Mouse (Mus musculus) megakaryocyte, embryonic 14.5 days (primary cell): ENCODE data around the gene Myog. TPM values are rescaled to one million over a fixed set of nuclear protein-coding genes. Genes with fewer than 3 reads are reported as not detected.

ENCODE experiments used
- H3K27me3 ChIP-seq: replicated peaks from 2 replicates; pipeline ENCODE3; 2012; ENCODE audit warnings: inconsistent platforms
- H3K36me3 ChIP-seq: replicated peaks from 2 replicates; pipeline ENCODE3; 2012; ENCODE audit warnings: low read length, inconsistent platforms, mixed read lengths
- H3K4me1 ChIP-seq: 2 replicates; pipeline ENCODE4 v1.6.1; 2012; ENCODE audit warnings: inconsistent platforms
- H3K4me3 ChIP-seq: replicated peaks from 2 replicates; pipeline ENCODE3; 2012; ENCODE audit warnings: moderate library complexity, mild to moderate bottlenecking, inconsistent platforms
- H3K9me3 ChIP-seq: 2 replicates; pipeline ENCODE4 v1.6.1; 2012; ENCODE audit warnings: inconsistent platforms
- FLI1 ChIP-seq: IDR thresholded peaks from 2 replicates; pipeline ENCODE4 v1.6.1; 2012; ENCODE audit warnings: low read length, inconsistent platforms, mixed read lengths
- GATA1 ChIP-seq: IDR thresholded peaks from 3 replicates; pipeline ENCODE4 v1.6.1; 2012; ENCODE audit warnings: mixed read lengths, low read length, inconsistent platforms, borderline replicate concordance
- polyA plus RNA-seq: library from polyadenylated mRNA; stranded (reverse); fragments of >175 nt; gene quantifications from 2 replicates; pipeline ENCODE4 v1.2.3, GENCODE M21; 2012; ENCODE audit warnings: low replicate concordance; ENCODE audit not compliant: insufficient read depth

Myog gene
- polyA plus RNA-seq, 1 experiment, result not detected

DNA sequence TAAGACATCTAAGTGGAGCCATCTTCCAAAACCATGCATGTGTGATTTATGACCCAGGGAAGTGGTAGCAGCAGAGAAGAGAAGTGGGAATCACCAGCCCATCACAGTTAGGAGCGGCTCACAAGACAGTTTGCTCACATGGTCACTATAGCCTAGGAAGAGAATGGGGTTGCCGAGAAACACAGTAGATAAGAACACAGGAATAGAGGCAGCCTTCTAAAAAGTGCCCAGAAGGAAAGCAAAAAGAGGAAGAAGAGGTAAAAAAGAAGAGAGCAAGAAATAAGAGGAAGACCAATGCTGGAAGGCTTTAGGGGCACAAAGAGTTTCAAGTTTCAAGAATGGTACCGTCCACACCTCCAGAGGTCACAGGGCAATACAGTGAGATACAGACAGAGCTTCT, 7.4 kb upstream of the Myog start:
- Histone ChIP-seq H3K4me3 (no peak overlapping the region), H3K9me3 (no peaks in the 10 kb centered on the region), H3K27me3 (peaks cover 47% of the 10 kb centered on the region), H3K4me1 (peaks cover 13% of the 10 kb centered on the region), H3K36me3 (no peaks in the 10 kb centered on the region)
- TF ChIP-seq GATA1 (no peak), FLI1 (no peak)

DNA sequence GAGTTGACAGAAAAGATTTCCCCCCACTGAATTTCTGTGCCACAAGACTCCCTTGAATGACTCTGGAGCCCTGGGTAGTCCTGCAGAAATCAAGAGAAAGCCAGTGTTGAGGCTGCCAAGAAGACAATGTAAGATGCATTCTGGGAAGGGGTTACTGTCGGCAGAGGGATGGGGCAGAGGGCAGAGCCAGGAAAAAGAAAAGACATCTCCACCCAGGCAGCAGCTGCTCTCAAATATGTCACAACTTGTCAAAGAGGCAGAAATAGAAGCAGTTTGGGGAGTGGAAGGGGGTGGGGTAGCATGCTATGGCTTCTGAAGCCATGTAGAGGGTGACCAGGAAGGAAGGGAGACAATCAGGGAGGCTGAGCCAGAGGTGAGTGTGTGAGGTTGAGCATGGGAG, 6.7 kb upstream of the Myog start:
- H3K27me3 ChIP-seq, result peaks cover 46% of the 10 kb centered on the region
- H3K9me3 ChIP-seq, result no peaks in the 10 kb centered on the region
- no peak for TF ChIP-seq FLI1
- no peak for TF ChIP-seq GATA1
- no peak overlapping the region for H3K4me3 ChIP-seq
- no peaks in the 10 kb centered on the region for H3K36me3 ChIP-seq
- H3K4me1 ChIP-seq, result peaks cover 14% of the 10 kb centered on the region

DNA sequence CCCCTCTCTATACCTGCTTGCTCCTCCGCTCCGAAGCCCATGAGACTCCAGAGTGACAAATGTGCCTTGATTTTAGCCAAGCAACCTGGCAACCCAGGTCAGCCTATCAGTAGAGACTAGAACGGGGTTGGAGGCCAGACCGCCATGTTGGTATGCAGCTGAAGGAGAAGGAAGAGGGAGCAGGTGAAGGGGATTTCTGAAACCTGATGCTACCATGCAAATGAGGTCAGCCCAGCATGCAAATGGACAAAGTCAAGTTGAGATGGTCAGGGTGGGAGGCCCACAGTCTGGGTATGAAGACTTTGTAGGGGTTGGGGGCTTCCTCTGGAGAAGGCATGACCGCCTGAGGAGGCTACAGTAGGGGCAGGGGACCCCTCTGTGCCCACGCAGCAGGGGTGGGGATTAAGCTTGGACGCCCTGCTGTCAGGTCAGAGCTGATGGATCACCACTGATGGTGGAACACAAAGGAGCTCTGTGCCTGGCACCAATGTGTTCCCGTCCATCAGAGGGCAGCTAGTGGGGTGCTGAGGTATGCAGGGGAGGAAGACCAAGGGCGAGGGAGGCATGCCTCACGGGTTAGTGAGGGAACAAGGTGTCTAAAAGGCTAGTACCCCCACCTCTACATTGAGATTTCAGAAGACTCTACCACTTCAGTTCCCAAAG, 4.2 kb upstream of the Myog start:
- Histone ChIP-seq H3K4me3 (no peak overlapping the region), H3K4me1 (peaks cover 14% of the 10 kb centered on the region), H3K36me3 (no peaks in the 10 kb centered on the region), H3K9me3 (no peaks in the 10 kb centered on the region), H3K27me3 (peaks cover 39% of the 10 kb centered on the region)
- TF ChIP-seq GATA1 (no peak), FLI1 (no peak)

DNA sequence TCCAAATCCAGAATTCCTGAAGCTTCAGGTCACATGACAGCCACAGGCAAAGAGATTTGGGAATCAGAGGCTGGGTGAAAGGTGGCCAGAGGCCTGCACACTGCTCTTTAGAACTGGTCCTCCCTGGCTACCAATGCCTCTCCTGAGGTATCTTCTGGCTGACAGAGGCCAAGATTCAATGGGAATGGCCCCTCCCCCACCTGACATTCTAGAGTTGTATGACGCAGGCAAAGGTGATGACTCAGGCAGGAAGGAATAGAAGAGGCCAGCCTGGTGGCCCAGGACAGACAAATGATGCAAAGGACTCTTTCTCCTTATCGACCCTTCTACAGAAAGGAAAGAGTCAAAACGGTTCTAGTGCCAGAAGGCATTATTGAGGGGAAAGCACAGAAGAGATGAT, 1.6 kb upstream of the Myog start:
- H3K4me1 ChIP-seq, result peaks cover 18% of the 10 kb centered on the region
- no peaks in the 10 kb centered on the region for H3K9me3 ChIP-seq
- H3K36me3 ChIP-seq, result no peaks in the 10 kb centered on the region
- no peak overlapping the region for H3K4me3 ChIP-seq
- H3K27me3 ChIP-seq, result peaks cover 34% of the 10 kb centered on the region
- no peak for TF ChIP-seq FLI1
- no peak for TF ChIP-seq GATA1

DNA sequence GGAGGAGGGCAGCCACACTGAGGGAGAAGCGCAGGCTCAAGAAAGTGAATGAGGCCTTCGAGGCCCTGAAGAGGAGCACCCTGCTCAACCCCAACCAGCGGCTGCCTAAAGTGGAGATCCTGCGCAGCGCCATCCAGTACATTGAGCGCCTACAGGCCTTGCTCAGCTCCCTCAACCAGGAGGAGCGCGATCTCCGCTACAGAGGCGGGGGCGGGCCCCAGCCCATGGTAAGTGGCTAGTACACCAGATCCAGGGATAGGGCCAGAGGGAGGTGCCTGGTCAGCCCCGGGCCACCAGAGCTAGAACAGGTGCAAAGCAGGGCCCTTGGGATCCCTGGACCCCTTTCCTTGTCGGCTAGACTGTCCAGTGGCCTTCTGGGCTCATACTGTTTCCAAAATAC, 511 bp downstream of the Myog start:
- H3K4me1 ChIP-seq, result peaks cover 18% of the 10 kb centered on the region
- no peaks in the 10 kb centered on the region for H3K36me3 ChIP-seq
- no peaks in the 10 kb centered on the region for H3K9me3 ChIP-seq

DNA sequence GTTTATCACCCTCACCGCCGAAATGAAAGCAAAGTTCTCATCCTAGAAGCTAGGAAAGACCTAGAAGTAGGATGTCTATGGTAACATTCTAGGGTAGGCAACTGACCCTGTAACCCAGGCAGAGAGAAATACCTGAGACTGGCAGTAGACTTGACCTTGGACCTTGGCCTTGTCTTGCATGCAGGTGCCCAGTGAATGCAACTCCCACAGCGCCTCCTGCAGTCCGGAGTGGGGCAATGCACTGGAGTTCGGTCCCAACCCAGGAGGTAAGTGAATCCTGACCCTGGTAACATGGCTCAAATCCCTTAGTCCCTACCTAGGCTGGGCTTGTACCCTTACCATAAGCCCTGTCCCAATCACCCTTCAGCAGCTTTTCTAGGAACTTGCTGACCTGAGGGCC, 1.1 kb downstream of the Myog start:
- H3K27me3 ChIP-seq, result peaks cover 12% of the 10 kb centered on the region
- H3K4me1 ChIP-seq, result peaks cover 18% of the 10 kb centered on the region
- peaks cover 5% of the 10 kb centered on the region for H3K9me3 ChIP-seq
- no peak overlapping the region for H3K4me3 ChIP-seq
- TF ChIP-seq FLI1 (no peak), GATA1 (no peak)
- no peaks in the 10 kb centered on the region for H3K36me3 ChIP-seq

More for the DNA sequence above, 511 bp downstream of the Myog start:
- Histone ChIP-seq H3K27me3 (peaks cover 18% of the 10 kb centered on the region), H3K4me3 (no peak overlapping the region)
- TF ChIP-seq FLI1 (no peak), GATA1 (no peak)

DNA sequence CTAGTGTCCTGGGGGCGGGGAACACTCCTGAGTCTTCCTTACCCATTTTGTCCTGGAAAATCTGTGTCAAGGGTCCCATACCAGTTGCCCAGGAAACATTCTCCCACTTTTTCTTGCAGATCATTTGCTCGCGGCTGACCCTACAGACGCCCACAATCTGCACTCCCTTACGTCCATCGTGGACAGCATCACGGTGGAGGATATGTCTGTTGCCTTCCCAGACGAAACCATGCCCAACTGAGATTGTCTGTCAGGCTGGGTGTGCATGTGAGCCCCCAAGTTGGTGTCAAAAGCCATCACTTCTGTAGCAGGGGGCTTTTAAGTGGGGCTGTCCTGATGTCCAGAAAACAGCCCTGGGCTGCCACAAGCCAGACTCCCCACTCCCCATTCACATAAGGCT, 1.8 kb downstream of the Myog start:
- Histone ChIP-seq H3K27me3 (peaks cover 8% of the 10 kb centered on the region), H3K36me3 (no peaks in the 10 kb centered on the region), H3K4me1 (peaks cover 18% of the 10 kb centered on the region), H3K4me3 (no peak overlapping the region), H3K9me3 (peaks cover 8% of the 10 kb centered on the region)
- no peak for TF ChIP-seq GATA1
- no peak for TF ChIP-seq FLI1

DNA sequence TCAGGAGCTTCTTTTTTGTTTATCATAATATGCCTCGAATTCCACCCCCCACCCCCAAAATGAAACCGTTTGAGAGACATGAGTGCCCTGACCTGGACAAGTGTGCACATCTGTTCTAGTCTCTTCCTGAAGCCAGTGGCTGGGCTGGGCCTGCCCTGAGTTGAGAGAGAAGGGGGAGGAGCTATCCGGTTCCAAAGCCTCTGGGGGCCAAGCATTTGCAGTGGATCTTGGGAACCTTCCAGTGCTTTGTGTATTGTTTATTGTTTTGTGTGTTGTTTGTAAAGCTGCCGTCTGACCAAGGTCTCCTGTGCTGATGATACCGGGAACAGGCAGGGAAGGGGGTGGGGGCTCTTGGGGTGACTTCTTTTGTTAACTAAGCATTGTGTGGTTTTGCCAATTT, 2.3 kb downstream of the Myog start:
- Histone ChIP-seq H3K36me3 (no peaks in the 10 kb centered on the region), H3K4me1 (peaks cover 22% of the 10 kb centered on the region), H3K27me3 (peaks cover 8% of the 10 kb centered on the region), H3K9me3 (peaks cover 8% of the 10 kb centered on the region), H3K4me3 (no peak overlapping the region)
- no peak for TF ChIP-seq GATA1
- TF ChIP-seq FLI1, result no peak

DNA sequence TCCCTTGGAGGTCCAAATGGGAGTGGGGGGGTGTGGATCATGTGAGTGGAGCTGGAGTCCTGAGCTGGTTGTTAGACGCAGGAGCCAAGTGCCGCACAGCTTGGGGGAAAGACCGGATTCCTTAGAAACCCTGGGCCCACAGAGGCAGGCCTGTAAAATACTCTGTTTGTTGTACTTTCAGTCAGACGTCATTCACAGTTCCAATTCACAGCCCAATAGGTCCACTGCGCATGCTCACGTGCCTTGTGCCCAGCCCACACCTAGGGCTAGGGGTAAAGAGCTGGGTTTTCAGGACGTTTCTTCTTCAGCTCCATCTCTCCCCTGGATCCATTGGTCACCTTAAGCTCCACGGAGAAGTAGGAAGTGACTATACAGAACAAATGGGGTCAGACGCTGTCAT, 2.8 kb downstream of the Myog start:
- Histone ChIP-seq H3K4me3 (no peak overlapping the region), H3K36me3 (no peaks in the 10 kb centered on the region), H3K27me3 (peaks cover 9% of the 10 kb centered on the region), H3K9me3 (peaks cover 8% of the 10 kb centered on the region), H3K4me1 (peaks cover 22% of the 10 kb centered on the region)
- no peak for TF ChIP-seq GATA1

DNA sequence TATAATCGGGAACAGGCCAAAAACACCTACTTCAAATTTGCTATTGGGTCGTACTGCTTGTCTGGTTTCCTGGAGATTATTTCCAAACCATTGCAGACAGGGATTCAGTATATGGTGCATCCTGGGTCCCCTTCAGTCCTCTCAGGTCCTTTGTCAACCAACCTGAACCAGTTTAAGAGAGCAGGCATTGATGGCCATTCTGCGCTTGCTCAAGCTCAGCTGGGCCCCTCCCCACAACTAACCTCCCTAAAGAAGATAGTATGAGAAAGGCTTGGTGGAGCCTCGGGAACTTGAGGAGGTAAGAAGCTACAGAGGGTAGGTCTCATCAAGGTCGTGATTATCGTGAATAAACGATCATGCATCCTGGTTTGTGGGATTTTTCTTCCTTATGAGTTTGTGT, 3.5 kb downstream of the Myog start:
- H3K27me3 ChIP-seq, result peaks cover 16% of the 10 kb centered on the region
- TF ChIP-seq GATA1 (no peak), FLI1 (no peak)
- H3K4me3 ChIP-seq, result no peak overlapping the region
- peaks cover 20% of the 10 kb centered on the region for H3K4me1 ChIP-seq
- H3K36me3 ChIP-seq, result no peaks in the 10 kb centered on the region
- peaks cover 8% of the 10 kb centered on the region for H3K9me3 ChIP-seq
